Mouse (Mus musculus): ENCODE measurements around the gene Gmeb1.
"Not testable (repeated sequence)": the region's sequence is repeated elsewhere in the genome, so short reads cannot be mapped to it uniquely, and the experiment has no call there.

DNA sequence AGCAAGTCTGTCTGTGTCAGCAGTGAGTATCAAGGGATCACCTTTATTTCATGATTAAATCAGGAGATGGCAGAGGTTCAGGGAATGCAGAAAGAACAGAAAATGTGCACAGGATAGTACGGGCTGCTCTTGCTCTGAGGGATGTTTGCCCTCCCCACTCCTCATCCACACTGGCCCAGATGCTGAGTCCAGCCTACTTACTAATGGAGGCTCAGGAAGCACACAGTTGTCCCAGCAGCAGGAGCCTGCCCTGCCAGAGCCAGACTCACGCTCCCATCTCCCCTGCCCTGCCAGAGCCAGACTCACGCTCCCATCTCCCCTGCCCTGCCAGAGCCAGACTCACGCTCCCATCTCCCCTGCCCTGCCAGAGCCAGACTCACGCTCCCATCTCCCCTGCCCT lies 27.4 kb upstream of the Gmeb1 start:
- not testable (repeated sequence) for TF ChIP-seq POLR2A (IDR thresholded peaks at IDR 0.05; ENCODE audit: borderline replicate concordance, control insufficient read depth, low read depth, low read length); CTCF (IDR thresholded peaks at IDR 0.05; ENCODE audit: control insufficient read depth, insufficient read depth, low read length)

All from bone marrow, adult 2 months (tissue).